Mouse (Mus musculus) spleen, adult 2 months (tissue): ENCODE results near the gene Actl6b.

ENCODE experiments used
- CTCF ChIP-seq: fragments of 200-500 bp; IDR thresholded peaks from 2 replicates; pipeline ENCODE4 v1.5.1; 2011; ENCODE audit warnings: mild to moderate bottlenecking, inconsistent platforms; ENCODE audit not compliant: insufficient read depth, insufficient read length, insufficient replicate concordance; ENCODE audit errors: extremely low read depth
- POLR2A ChIP-seq: fragments of 200-500 bp; IDR thresholded peaks from 2 replicates; pipeline ENCODE4 v1.6.1; 2011; ENCODE audit warnings: low read depth, low read length, inconsistent platforms

GRCm38 (mm10) chr5:137514811-137515210, 38.5 kb upstream of the Actl6b start:
- TF ChIP-seq CTCF = no peak
- TF ChIP-seq POLR2A = no peak
